Mouse (Mus musculus) CH12.LX (cell line): Measurements from ENCODE around the gene Mea1.

ENCODE experiments used
- BHLHE40 ChIP-seq: IDR thresholded peaks from 2 replicates; pipeline ENCODE4 v1.6.1; 2011; ENCODE audit warnings: mild to moderate bottlenecking, low read depth, low read length, improper control_type of control experiment
- CTCF ChIP-seq, 2 experiments: IDR thresholded peaks in 1 of 2; conservative IDR thresholded peaks in 1 of 2; 2 replicates each; pipeline ENCODE4 v1.5.1; 2011 to 2012; ENCODE audit warnings: low read depth in 2 of 2, low read length in 2 of 2, improper control_type of control experiment in 1 of 2, inconsistent platforms in 1 of 2, mild to moderate bottlenecking in 1 of 2, moderate library complexity in 1 of 2
- E2F4 ChIP-seq: IDR thresholded peaks from 2 replicates; pipeline ENCODE4 v1.6.1; 2011; ENCODE audit warnings: low read depth, low read length, improper control_type of control experiment; ENCODE audit not compliant: insufficient replicate concordance
- MAX ChIP-seq: IDR thresholded peaks from 2 replicates; pipeline ENCODE4 v1.6.1; 2011; ENCODE audit warnings: low read length, improper control_type of control experiment
- MYC ChIP-seq: IDR thresholded peaks from 2 replicates; pipeline ENCODE4 v1.6.1; 2011; ENCODE audit warnings: low read depth, mild to moderate bottlenecking, improper control_type of control experiment, low read length
- POLR2A ChIP-seq: IDR thresholded peaks from 2 replicates; pipeline ENCODE4 v1.6.1; 2011; ENCODE audit warnings: low read depth, mild to moderate bottlenecking, improper control_type of control experiment, low read length
- POLR2AphosphoS2 ChIP-seq: IDR thresholded peaks from 2 replicates; pipeline ENCODE4 v1.6.1; 2011; ENCODE audit warnings: low read depth, low read length, improper control_type of control experiment
- USF1 ChIP-seq: IDR thresholded peaks from 2 replicates; pipeline ENCODE4 v1.6.1; 2014; ENCODE audit warnings: low read depth, mild to moderate bottlenecking, inconsistent platforms, low read length, improper control_type of control experiment
- ZKSCAN1 ChIP-seq: IDR thresholded peaks from 2 replicates; pipeline ENCODE4 v1.6.1; 2012; ENCODE audit warnings: low read depth, inconsistent platforms, low read length, improper control_type of control experiment, borderline replicate concordance
- ZMIZ1 ChIP-seq: IDR thresholded peaks from 2 replicates; pipeline ENCODE4 v1.6.1; 2012; ENCODE audit warnings: low read depth, mild to moderate bottlenecking, inconsistent platforms, low read length, improper control_type of control experiment
- ZNF384 ChIP-seq: IDR thresholded peaks from 2 replicates; pipeline ENCODE4 v1.6.1; 2012; ENCODE audit warnings: low read depth, low read length, improper control_type of control experiment, inconsistent platforms

GRCm38 (mm10) chr17:46642060-46642459 is 36.5 kb upstream of the Mea1 start:
- no peak for TF ChIP-seq CTCF (conservative IDR thresholded peaks at IDR 0.05 in 1 of 2, IDR thresholded peaks at IDR 0.05 in 1 of 2; ENCODE audit: low read depth in 2 of 2, low read length in 2 of 2)
- TF ChIP-seq POLR2A: no peak
- TF ChIP-seq ZNF384: no peak
- TF ChIP-seq BHLHE40: no peak
- TF ChIP-seq E2F4: no peak
- no peak for TF ChIP-seq ZMIZ1
- no peak for TF ChIP-seq ZKSCAN1
- TF ChIP-seq MYC: no peak
- no peak for TF ChIP-seq USF1
- TF ChIP-seq MAX: no peak
- no peak for TF ChIP-seq POLR2AphosphoS2
